Mouse (Mus musculus): ENCODE results near the gene Arid1b. TPM values are rescaled to one million over a fixed set of nuclear protein-coding genes. Genes with fewer than 3 reads are reported as not detected.

The Arid1b gene
- total RNA-seq, 2 experiments from 2014 or later: 20.6 to 42.0 TPM

DNA sequence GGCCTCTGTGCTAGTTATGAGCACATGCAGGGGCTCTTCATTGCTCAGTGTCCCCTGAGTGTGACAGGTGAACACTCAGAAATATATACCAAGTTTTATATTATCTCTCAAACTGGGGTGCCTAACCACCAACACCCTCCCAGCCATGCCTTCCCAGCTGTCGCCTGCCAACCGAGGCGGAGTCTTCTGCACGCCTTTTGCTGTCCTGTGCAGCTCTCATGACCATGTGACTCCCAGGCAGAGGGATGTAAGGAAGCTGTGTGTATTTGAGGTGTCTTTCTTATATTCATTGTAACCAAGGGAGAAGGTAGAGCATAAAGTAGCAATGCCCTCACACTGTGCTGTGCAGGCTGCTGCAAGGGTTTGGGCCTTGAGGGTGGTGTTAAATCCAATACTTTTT, 268.7 kb downstream of the Arid1b start:
- peak; percentile 37 for ATAC-seq (replicated peaks; ENCODE audit: poor library complexity)

DNA sequence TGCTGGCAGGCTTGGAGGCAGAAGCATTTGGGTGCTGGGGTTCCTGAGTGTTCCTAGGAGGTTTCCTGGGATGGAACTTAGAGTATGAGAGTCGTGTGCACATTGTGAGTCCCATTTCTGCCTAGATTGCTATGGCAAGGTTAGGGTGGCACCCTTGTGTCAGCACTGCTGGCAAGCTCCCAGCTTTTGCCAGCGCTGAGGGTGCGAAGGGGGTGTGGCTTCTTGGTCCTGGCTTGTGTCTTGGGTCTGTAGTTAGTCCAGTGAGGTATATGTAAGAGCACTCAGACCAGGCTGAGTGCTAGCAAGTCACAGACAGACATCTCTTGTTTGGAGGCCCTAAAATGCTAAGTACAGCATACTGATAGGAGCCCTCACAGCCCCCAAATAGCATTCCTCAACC, 270.7 kb downstream of the Arid1b start:
- peak; percentile 52 for ATAC-seq (replicated peaks; ENCODE audit: poor library complexity)

DNA sequence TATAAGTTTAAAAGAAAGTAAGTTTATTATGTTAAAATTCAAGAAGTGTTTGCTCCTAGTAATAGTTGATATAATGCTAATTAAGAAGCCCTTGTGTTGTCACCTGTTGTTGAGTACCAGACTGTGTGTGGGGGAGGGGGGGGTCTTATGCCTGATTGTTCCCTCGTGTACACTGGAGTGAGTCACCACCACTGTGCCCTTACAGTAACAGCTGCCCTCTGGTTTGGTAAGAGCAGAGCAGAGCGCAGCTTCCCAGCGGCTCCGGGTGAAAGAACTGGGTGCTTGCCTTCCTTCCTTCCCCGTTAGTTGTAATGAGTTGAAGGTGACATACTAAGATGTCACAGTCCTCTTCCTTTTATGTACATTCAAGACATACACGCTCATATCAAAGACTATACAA, 271.5 kb downstream of the Arid1b start:
- no peak for ATAC-seq (replicated peaks; ENCODE audit: poor library complexity)

DNA sequence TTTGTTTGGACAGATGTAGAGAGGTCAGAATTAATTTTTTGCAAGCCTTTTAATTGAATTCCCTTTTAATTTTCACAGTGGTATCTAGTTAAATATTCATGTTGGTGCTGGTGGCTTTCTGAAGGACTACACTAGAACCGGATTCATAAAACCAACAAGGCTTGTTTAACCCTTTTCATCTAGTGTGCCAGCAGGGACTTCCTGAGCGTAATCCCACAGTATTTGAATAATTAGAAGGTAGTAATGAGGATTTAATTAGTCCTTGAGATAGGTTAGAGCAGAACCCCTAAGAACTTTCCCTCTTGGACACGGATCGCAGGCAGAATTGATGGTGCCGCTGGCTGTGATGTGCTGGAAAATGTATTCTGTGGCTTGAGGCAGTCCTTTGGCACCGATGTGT, 273.6 kb downstream of the Arid1b start:
- ATAC-seq (replicated peaks; ENCODE audit: poor library complexity): no peak

DNA sequence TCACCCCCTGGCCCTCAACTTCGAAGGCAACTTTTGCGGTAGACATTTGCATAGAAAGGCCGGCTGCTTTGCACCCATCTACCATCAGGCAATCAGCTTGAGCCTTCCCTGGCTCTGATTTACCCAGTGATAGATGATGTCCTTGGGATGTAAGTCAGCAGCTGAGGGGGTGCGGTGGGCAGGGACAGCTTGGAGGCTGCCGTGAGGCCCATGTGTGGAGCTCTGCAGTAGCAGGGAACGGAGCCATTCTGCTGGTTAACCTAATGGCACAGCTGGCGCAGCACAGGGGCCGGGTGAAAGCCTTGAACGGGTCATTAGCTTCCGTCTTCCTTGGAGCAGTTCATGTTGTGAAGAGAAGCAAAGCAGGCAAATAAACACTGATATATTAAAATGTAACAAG, 275.2 kb downstream of the Arid1b start:
- no peak for ATAC-seq (replicated peaks; ENCODE audit: poor library complexity)

DNA sequence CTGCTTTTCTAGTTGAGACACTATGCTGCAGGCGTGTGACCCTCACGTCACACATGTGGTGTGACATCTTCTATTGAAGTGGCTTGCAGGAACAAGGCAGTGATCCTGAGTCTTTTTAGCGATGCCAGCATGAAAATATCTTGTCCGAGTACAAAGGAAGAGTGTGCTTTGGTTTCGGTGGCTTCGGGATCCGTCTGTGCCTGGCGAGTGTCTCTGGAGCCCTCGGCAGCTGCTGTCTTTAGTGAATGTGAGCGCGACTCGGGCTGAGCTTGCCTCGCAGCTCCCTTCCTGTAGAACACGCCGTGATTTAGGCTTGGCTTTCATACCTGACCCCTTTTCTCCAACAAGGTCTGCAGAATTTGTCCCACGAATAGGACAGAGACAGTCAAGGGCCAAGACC, 275.6 kb downstream of the Arid1b start:
- no peak for ATAC-seq (replicated peaks; ENCODE audit: poor library complexity)

DNA sequence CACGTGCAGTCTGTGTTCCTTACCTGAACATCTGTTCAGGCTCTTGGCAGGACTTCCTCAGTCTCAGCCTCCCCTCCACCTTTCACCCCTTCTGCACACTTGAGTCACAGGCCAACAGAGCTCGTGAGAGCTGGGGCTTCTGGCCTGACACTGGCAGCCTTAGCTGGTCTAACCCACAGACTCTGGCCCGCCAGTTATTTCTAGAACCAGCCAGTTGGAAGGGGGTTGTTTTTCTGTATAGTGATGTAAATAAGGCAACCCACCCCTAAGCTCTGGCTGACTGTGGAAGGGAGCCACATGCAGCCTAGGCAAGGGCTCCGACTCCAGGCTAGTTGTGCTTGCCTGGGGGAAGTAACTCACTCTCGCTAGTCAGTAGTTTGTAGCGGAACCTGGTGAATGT, 276.7 kb downstream of the Arid1b start:
- no peak for ATAC-seq (replicated peaks; ENCODE audit: poor library complexity)

DNA sequence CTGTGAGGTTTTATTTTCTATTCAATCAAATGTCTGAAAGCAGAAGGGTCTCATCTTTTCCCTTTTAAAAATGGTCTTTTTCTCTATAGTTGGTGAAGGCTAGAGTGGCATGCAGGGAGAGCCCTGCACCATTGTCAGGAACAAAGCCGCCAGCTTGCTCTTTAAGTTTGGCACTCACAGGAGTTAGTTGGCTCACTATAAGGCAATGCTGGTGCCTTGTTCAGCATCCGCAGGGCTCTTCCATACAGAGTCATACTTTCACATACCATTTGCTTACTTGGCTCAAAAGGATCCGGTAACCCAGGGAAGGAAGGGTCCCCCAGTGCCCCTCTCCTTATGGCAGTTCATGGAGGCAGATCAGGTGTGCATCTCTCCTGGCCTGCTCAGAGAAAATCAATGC, 279.0 kb downstream of the Arid1b start:
- no peak for ATAC-seq (replicated peaks; ENCODE audit: poor library complexity)

DNA sequence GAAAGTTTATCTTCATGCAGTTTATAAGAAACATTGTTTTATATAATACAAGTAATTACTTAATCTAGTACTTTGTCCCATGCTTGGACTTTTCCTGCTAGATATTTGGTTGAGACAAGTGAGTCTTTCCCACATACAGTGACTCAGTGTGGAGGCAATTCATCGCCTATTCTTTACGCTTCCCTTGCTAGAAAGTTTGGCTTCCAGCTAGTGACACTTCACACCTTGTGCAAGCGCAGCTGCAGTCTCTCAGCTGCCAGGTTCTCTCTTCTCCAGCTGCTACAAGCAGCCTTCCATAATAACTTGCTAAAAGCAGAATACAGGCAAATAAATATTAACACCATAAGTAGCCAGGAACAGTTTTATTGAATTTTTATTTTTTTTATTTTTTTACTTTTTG, 279.6 kb downstream of the Arid1b start:
- no peak for ATAC-seq (replicated peaks; ENCODE audit: poor library complexity)

DNA sequence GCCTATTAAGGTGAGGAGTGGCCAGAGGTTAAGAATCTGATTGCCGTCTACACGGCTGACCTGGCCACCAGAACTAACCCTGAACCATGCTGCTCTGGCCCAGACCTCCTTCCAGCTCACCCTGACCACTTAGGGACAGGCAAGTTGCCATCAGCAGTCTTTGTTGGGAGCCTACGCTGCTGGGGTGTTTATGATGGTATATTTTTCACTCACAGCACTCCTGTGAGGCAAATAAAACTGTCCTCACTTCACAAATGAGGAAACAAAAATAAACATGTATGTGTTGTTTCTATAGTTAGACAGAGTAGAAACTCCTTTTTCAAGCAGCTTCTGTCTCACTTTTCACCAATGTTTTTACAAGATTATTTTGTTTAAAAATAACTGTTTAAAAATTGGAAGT, 280.3 kb downstream of the Arid1b start:
- ATAC-seq (replicated peaks; ENCODE audit: poor library complexity): no peak

DNA sequence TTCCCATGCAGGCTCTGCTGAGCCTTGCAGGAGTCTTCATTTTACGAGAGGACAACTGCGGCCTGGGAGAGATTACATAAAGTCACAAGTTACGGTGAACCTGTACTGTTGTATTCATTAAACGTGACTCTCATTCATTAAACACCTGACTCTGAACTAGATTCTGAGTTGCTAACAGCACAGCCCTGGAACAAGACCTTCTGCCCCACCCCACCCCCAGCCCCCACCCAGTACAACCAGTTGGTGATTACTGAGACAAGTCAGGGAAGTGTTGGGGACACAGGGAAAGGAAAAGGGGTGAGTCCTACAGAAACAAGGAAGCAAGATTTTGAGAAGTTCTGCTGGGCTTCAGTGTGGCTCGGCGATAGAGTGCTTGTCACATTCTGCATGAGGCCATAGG, 281.6 kb downstream of the Arid1b start:
- ATAC-seq (replicated peaks; ENCODE audit: poor library complexity): 0 out of 2 replicates have a peak, but pooled peaks have one; percentile 21

DNA sequence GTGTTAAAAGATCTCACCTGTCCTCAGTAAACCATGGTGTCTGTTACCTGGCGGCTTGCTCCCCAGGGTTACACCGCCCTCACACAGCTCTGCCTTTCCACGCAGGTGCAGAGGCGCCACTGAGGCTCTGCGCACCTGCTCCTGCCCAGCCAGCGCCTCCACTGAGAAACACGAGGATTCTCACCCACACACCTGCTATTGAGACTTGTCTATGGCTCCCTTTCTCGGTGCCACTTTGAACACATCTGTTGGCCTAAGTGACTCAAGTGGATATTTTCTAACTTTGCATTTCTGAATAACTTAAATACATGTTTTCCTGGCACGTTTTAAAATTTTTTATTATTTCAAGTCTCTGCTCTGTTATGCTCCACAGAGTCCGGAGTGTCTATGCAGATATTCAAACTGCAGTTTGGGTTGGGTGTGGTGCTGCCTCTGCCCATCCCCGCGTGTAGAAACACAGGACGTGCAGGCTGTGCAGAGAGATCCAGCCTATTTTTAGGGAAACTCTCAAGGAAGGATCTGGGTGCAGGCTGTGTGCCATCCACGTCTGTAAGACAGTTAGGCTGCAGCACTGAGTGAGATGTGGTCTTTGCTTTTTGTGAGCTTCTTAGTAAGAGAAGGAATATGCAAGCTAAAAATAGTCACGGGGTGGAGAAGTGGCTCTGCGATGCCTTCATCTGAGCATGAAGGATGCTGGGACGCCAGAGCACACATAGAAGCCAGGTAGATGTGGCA, 283.2 kb downstream of the Arid1b start:
- no peak for ATAC-seq (replicated peaks; ENCODE audit: poor library complexity)

DNA sequence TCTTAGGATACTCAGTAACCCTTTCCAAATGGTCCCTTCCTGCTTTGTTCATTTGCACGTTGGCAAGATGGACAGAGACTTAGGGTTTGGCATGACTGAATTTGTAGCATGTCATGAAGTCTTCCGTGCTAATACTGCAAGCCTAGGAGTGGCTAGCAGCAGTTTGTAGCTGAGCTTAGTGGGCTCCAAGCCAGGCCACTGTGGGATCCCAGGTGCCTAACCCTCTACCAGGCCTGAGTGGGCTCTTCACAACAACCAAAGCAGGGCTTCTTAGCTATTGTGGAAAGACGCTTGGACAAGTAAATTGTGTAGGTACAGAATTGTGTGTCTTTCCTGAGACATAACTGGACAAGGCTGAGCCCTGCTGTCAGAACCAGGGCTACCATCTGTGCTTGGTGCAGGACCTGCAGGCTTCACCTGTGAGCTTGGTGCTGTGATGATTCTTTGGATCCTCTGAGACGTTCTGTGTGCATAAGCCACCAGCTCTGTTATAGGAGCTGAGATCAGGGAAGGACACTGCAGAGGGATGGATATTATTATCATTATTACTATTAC, 286.4 kb downstream of the Arid1b start:
- no peak for ATAC-seq (replicated peaks; ENCODE audit: poor library complexity)

DNA sequence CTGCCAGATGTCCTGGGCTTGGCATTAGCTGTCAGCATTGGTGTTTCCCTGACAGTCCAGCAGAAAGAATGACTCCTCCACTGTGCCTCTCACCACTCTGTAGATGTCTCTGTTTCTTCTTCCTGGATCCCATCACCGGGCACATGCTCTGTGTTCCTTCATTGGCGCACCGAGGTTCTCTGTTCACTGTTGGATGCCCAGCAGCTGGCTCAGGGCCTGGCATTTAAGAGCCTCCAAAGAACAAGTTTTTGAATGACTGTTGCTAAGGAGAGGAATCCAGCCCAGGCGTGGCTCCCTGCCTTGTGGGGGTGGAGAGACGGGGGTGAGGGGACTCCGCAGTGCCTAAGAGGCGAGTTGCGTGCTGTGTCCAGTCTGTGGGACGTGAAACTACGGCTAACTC, 290.7 kb downstream of the Arid1b start:
- ATAC-seq (replicated peaks; ENCODE audit: poor library complexity): no peak

DNA sequence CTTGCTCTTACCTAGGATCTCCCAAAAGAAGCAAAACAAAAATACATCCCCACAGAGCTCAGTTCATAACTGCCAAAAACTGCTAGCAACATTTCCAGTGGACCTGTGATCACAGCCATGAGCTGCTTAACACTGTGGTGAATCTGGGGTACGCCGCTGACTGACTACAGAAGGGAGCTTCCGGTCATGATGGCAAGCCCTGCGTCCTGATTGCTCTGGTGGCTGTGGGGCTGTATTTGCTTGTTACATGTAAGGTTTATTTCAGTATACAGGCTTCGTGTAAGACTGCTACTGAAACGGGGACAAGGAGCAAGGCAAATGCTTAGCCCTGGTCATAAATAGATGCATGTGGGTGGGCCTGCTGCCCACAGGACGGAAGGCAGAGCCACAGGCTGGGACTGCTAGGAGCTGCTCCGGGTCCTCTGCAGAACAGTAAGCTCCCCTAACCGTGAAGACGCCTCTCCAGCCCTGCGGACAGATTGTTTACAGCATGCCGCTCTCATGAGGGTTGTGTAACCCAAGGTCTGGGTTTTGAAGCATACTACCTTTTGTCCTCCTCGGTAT, 291.8 kb downstream of the Arid1b start:
- ATAC-seq (replicated peaks; ENCODE audit: poor library complexity): peak; percentile 44

DNA sequence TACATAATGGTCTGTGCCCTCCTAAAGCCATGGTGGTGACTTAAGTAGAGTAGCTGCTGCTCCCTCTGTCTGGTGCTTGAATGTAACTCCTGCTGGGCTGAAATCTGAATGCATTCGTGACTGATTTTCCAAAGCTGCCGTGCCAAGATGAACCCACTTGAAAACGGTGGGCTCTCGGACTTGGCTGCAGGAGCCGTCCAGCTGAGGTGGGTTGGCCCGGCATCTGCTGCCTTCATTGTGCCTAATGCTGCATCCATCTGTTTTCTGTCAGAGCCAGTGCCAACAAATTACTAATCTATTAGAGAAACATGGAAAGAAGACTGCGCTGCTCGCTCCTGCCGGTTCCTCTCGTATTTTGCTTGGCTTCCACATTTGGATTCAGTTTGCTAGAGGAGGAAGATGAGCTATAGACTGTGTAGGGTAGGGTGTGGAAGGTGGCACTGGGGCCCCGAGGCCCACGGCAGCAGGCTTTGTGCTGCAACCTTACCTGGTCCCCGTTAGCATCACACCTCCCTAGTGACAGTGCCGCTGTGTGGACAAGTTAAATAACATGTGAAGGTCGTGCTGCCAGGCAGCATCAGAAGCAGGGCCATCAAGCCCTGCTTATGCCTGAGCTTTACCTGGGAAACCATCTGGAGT, 292.6 kb downstream of the Arid1b start:
- ATAC-seq (replicated peaks; ENCODE audit: poor library complexity): no peak

DNA sequence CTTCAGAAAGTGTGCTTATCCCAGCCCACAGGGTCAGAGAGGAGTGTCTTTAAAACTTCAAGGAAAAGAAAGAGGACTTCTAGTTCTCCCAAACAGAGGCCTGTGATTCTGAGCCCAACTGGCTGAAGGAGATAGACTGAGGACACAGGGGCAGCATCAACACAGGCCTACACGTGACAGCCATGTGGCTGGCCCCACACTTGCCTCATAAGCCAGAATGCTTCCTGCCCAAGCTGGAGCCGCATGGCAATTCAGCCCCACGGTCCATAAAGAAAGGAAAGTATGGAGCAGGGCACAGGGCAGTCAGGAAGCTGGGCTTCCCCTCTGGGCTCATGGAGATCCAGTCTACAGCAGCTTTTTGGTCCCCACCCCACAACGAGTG, 293.1 kb downstream of the Arid1b start:
- no peak for ATAC-seq (replicated peaks; ENCODE audit: poor library complexity)

DNA sequence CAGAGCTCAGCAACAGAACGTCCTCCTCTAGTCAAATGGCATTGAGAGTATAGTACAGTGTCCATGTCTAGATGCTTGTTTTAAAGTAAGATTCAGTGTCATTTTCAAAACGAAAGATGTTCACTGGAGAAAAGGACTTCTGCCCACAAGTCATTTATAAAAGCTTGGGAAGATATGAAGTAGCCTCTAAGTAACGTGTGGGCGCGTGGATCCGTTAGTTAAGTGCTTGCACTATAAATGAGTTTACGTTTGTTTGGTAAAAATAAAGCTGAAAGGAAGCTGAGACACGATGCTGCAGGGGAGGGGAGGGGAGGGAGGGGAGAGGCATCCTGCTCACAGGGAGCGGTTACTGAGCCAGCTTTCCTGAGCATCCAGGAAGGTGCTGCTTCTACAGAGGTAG, 293.5 kb downstream of the Arid1b start:
- no peak for ATAC-seq (replicated peaks; ENCODE audit: poor library complexity)

DNA sequence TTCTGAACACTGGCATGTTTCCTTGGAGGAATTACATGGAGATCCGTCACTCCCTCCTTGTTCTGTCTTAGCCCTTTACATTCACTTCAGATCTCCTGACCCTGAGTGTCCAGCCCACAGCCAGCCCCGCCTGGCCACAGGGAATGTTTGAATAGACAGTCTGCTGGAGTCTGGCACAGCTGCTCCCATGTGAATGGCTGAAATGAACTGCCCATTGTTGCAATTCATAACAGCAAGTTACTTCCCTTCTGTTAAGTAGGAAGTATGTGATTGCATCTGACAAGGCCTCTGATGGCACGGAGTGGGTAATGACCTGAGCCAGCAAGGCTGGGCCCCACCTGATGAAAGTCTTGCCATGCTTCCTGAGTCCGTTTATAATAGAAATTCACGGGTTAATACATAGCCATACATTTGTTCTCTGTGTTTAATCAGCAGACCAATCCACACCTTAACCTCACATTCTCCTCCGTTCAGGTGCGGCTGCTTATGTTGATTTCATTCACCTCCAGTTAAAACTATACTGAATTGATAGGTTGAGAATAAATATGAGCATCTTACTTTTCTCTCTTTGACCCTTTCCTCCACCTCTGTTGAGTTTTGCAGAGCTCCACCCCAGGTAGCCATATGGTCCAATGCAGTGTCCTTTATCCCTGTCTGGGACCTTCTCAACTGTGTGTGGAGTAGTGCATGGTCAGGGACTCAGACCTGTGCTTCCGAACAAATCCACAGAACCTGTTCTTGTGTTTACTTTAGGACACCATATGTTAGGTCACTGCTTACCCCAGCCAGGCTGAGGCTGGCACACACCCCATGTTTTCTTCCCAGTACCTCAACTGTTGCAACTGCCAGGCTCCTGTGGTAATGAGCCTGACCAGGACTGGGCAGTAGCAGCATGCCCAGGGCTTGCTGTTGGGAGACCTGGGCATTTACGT, 299.8 kb downstream of the Arid1b start:
- ATAC-seq (replicated peaks; ENCODE audit: poor library complexity): peak; percentile 66

DNA sequence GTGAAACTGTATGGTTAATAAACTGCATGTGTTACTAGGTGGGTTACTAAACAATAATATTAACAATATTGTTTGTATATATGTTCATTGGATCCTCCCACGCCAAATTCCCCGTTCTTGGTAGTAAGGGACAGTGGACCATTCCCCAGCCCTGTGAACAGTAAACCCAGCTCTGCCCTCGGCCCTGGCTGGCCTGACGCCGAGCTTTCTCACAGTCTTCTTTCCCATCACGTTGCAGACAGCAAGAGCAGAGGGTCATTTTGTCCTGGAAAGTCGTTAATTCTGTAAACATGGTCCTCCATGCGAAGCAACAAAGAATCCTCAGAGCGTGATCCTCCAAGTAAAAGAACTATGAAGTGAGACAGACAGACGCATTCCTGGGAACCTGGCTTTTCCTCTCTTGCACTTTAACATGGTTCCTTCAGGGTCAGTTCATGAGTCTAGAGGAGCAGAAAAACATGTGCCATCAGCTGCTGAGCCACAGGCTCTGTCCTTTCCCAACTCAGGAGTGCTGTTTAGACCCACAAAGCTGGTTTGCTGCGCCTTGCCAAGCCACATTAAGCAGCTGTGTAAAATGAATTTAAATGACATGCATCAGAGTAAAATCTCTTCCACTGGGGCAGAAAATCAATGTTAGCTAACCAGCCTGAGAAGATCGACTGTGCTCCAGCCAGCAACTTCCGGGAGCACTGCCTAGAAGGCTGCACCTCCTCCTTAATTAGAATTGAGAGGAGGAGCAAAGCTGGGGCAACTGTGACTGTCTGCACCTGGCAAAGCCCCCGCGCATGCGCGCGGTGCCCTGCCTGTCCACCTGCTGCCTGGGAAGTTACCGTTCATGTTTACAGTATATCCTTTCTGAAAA, 301.2 kb downstream of the Arid1b start:
- ATAC-seq (replicated peaks; ENCODE audit: poor library complexity): peak; percentile 85

All from megakaryocyte progenitor cell, adult 5-6 weeks (primary cell).